Mouse (Mus musculus) liver, embryonic 12.5 days (tissue): ENCODE results near the gene Prkch. TPM values are rescaled to one million over a fixed set of nuclear protein-coding genes. Genes with fewer than 3 reads are reported as not detected.

Experiments used
- ATAC-seq: fragments of 200-750 bp; cut with Nextera tagmentation; 2 replicates; pipeline ENCODE4 v1.8.0; 2017; ENCODE audit warnings: moderate number of reproducible peaks, mild to moderate bottlenecking, moderate library complexity
- H3K27ac ChIP-seq: fragments of 300-500 bp; sonication (generic); 2 replicates; pipeline ENCODE4 v1.5.1; 2016; ENCODE audit warnings: mild to moderate bottlenecking
- H3K27me3 ChIP-seq: fragments of 300-500 bp; sonication (generic); replicated peaks from 2 replicates; pipeline ENCODE4 v1.6.1; 2016; ENCODE audit warnings: mild to moderate bottlenecking, moderate library complexity
- H3K36me3 ChIP-seq: fragments of 300-500 bp; sonication (generic); 2 replicates; pipeline ENCODE4 v1.6.1; 2016; ENCODE audit warnings: mild to moderate bottlenecking, moderate library complexity
- H3K4me1 ChIP-seq: fragments of 300-500 bp; sonication (generic); 2 replicates; pipeline ENCODE4 v1.6.1; 2016
- H3K4me2 ChIP-seq: fragments of 300-500 bp; sonication (generic); 2 replicates; pipeline ENCODE4 v1.6.1; 2016; ENCODE audit warnings: mild to moderate bottlenecking, moderate library complexity
- H3K4me3 ChIP-seq: fragments of 300-500 bp; sonication (generic); 2 replicates; pipeline ENCODE4 v1.5.1; 2016; ENCODE audit warnings: mild to moderate bottlenecking, moderate library complexity
- H3K9ac ChIP-seq: fragments of 300-500 bp; sonication (generic); 2 replicates; pipeline ENCODE4 v1.6.1; 2016; ENCODE audit warnings: mild to moderate bottlenecking, moderate library complexity
- H3K9me3 ChIP-seq: fragments of 300-500 bp; sonication (generic); replicated peaks from 2 replicates; pipeline ENCODE4 v1.6.1; 2016; ENCODE audit warnings: mild to moderate bottlenecking, moderate library complexity
- WGBS: fragments of 180-500 bp; shearing (Covaris S2); methylation state at CpG from one replicate; pipeline ENCODE4 v1.1.7; 2016; ENCODE audit not compliant: insufficient replicate concordance; 5-methylcytosine and 5-hydroxymethylcytosine counted together
- polyA plus RNA-seq: library from polyadenylated mRNA; unstranded; fragments of >200 nt; fragmentation: Nextera tagmentation; extraction: Ambion mirVana; gene quantifications from 2 replicates; pipeline ENCODE4 v1.2.1, GENCODE M21; 2016

The Prkch gene
- polyA plus RNA-seq, 1 experiment from 2014 or later, result 4.8 TPM

- ATAC-seq, result no peak
- H3K9me3 ChIP-seq, result no peaks in the 10 kb centered on the region
- peaks cover 5% of the 10 kb centered on the region for H3K4me1 ChIP-seq
- no peak overlapping the region for H3K4me3 ChIP-seq
- no peak overlapping the region for H3K4me2 ChIP-seq
- H3K27me3 ChIP-seq, result no peaks in the 10 kb centered on the region
- no peak overlapping the region for H3K27ac ChIP-seq
- H3K9ac ChIP-seq, result no peak overlapping the region
- WGBS, result 69% methylated on average over 7 of the region's 7 CpGs
- no peaks in the 10 kb centered on the region for H3K36me3 ChIP-seq
Measured at GRCm38 (mm10) chr12:73774793-73775385, 190.3 kb downstream of the Prkch start.

DNA sequence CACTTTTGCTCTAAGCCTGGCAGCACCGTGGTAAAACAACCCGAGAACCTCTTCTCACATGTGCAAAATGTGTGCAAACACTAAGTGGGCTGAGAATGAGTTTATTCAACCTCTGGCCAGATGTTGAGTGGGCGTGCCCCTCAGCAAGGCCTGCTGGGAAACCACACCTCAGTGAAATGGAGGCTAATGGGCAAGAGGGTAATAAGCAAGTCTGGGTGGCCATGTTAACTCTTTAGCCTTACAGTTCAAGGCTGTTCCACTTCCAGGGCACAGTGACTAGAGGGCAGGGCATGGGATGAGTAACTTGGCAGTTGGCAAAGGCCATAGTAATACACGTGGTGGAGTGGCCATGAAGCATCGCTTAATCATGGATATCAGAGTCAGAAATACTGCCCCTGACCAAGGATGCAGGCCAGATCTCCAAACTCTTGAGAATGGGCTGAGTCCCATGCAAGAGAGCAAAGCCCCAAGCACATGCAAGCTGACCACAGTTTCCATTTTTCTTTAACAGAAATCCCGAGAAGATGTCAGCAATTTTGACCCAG is 191.9 kb downstream of the Prkch start:
- no peak overlapping the region for H3K4me2 ChIP-seq
- no peak for ATAC-seq
- H3K9me3 ChIP-seq, result no peaks in the 10 kb centered on the region
- H3K9ac ChIP-seq, result no peak overlapping the region
- H3K4me1 ChIP-seq, result peaks cover 9% of the 10 kb centered on the region
- H3K36me3 ChIP-seq, result no peaks in the 10 kb centered on the region
- no peak overlapping the region for H3K4me3 ChIP-seq
- H3K27me3 ChIP-seq, result no peaks in the 10 kb centered on the region
- no peak overlapping the region for H3K27ac ChIP-seq
- WGBS, result 72% methylated on average over 6 of the region's 6 CpGs

DNA sequence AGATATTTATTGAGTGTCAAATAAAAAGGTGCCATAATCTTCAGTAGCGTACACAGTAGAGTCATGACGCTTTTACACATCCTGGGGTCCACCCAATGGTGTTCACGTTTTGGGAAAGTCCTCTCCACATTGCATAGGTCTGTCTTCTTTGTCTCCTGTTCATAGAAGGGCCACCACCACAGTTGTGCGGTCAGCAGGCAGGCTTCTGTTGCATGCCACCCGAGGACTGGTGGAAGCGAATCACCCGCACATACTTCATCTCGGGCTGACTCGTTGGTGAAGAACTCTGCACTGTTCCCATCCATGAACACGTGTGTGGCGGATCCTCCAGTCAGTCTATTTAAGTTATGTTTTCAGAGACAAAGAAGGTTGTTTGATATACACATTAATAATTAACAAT is 193.1 kb downstream of the Prkch start:
- Histone ChIP-seq H3K27ac (no peak overlapping the region), H3K4me2 (no peak overlapping the region), H3K4me3 (no peak overlapping the region), H3K36me3 (no peaks in the 10 kb centered on the region), H3K9ac (no peak overlapping the region), H3K4me1 (peaks cover 9% of the 10 kb centered on the region), H3K9me3 (no peaks in the 10 kb centered on the region), H3K27me3 (no peaks in the 10 kb centered on the region)
- 80% methylated on average over 11 of the region's 11 CpGs for WGBS
- ATAC-seq, result no peak

- Histone ChIP-seq H3K4me1 (peaks cover 9% of the 10 kb centered on the region), H3K4me3 (no peak overlapping the region), H3K9me3 (no peaks in the 10 kb centered on the region), H3K27ac (no peak overlapping the region), H3K9ac (no peak overlapping the region), H3K36me3 (no peaks in the 10 kb centered on the region), H3K4me2 (no peak overlapping the region), H3K27me3 (no peaks in the 10 kb centered on the region)
- peak; percentile 46; the same call in 1 of the 2 replicates for ATAC-seq
- 23% methylated on average over 13 of the region's 13 CpGs for WGBS
Measured at GRCm38 (mm10) chr12:73779332-73780231, 195.0 kb downstream of the Prkch start.

DNA sequence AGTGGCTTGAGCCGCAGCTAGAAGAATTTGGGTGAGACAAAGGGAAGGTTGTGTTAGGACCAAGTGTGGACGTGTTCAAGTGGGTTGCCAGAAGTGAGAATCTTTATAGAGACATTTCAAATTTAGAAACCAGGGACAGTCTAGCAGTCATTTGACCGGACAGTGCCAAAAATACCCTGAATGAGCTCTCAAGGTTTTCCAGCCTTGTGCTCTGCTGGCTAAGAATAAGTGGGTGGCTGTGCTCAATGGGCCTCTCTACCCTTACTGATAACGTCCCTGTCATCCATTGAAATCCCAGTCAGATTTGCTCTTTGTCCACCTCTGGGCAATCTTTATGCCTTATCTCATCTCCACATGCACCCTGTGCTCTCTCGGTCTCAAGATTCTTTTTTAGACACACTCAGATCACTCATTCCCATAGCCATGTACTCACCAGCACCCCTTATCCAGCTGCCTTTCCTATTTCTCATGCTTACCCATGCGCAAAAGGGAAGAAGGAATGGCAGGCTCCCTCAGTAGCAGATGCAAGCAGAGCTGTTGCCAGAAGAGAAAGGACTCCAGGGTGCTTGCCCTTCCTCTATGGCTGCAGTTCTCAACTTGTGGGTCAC is 196.9 kb downstream of the Prkch start:
- Histone ChIP-seq H3K4me1 (peaks cover 9% of the 10 kb centered on the region), H3K27me3 (no peaks in the 10 kb centered on the region), H3K9ac (no peak overlapping the region), H3K4me2 (no peak overlapping the region), H3K36me3 (no peaks in the 10 kb centered on the region), H3K4me3 (no peak overlapping the region), H3K9me3 (no peaks in the 10 kb centered on the region), H3K27ac (no peak overlapping the region)
- ATAC-seq, result no peak
- WGBS, result 67% methylated on average over 6 of the region's 6 CpGs

DNA sequence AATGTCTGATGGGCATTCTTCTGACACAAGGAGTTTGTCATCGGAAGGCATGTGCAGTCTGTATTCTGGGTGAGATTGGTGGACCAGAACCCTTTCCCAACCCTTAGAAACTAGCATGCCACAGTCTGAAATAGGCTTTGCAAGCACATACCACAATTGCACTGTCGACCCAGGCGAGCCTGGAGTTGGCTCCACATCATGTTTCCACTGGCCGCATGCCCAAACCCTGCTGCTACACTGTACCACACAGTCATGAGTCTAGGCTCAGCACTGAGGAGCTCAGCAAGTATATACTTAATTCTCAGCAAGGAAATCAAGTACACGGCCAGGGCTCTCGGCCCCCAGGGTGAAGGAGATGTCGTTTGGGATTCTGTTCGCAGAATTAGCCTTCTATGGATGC is 202.3 kb downstream of the Prkch start:
- ATAC-seq, result no peak
- no peaks in the 10 kb centered on the region for H3K36me3 ChIP-seq

DNA sequence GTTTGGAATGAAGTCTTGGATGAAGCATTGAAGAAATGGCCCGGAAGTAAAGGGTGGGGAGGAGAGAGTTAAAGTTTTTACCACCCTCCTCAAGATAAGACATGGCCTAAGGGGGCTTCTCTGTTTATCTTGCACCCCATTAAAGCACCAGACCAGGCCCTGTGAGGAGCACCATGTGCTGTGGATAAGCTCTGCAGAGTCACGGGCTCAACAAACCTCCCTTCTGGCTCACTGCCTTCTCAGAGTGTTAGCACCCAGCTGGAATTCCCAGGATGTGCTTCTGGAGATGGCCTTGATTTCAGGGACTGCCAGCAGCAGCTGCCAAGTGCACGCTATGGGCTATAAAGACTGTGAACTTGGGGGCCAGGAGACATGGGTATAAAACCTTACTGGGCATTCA is 204.3 kb downstream of the Prkch start:
- Histone ChIP-seq H3K9ac (no peak overlapping the region), H3K36me3 (no peaks in the 10 kb centered on the region), H3K27me3 (peaks cover 4% of the 10 kb centered on the region; the same call in 1 of the 2 replicates), H3K4me1 (peaks cover 7% of the 10 kb centered on the region; the same call in 1 of the 2 replicates), H3K9me3 (no peaks in the 10 kb centered on the region), H3K4me3 (no peak overlapping the region), H3K4me2 (no peak overlapping the region), H3K27ac (no peak overlapping the region)
- no peak for ATAC-seq
- WGBS, result 37% methylated on average over 3 of the region's 3 CpGs

More for the DNA sequence above, 202.3 kb downstream of the Prkch start:
- Histone ChIP-seq H3K4me1 (peaks cover 7% of the 10 kb centered on the region; the same call in 1 of the 2 replicates), H3K4me3 (no peak overlapping the region), H3K9ac (no peak overlapping the region), H3K27ac (no peak overlapping the region), H3K4me2 (no peak overlapping the region), H3K27me3 (peaks cover 4% of the 10 kb centered on the region; the same call in 1 of the 2 replicates), H3K9me3 (no peaks in the 10 kb centered on the region)
- 79% methylated on average over 8 of the region's 8 CpGs for WGBS

GRCm38 (mm10) chr12:73790571-73791108 is 206.0 kb downstream of the Prkch start:
- Histone ChIP-seq H3K4me2 (no peak overlapping the region), H3K9ac (no peak overlapping the region), H3K36me3 (no peaks in the 10 kb centered on the region), H3K9me3 (no peaks in the 10 kb centered on the region), H3K27me3 (peaks cover 10% of the 10 kb centered on the region; the same call in 1 of the 2 replicates), H3K27ac (no peak overlapping the region), H3K4me1 (peaks cover 13% of the 10 kb centered on the region; the same call in 1 of the 2 replicates), H3K4me3 (no peak overlapping the region)
- ATAC-seq, result no peak
- 37% methylated on average over 5 of the region's 5 CpGs for WGBS

GRCm38 (mm10) chr12:73793216-73793615 is 208.6 kb downstream of the Prkch start:
- Histone ChIP-seq H3K27me3 (peaks cover 10% of the 10 kb centered on the region; the same call in 1 of the 2 replicates), H3K4me3 (no peak overlapping the region), H3K9me3 (no peaks in the 10 kb centered on the region), H3K4me1 (peaks cover 13% of the 10 kb centered on the region; the same call in 1 of the 2 replicates), H3K9ac (no peak overlapping the region), H3K4me2 (no peak overlapping the region), H3K27ac (no peak overlapping the region), H3K36me3 (no peaks in the 10 kb centered on the region)
- ATAC-seq, result no peak
- 58% methylated on average over 13 of the region's 13 CpGs for WGBS

DNA sequence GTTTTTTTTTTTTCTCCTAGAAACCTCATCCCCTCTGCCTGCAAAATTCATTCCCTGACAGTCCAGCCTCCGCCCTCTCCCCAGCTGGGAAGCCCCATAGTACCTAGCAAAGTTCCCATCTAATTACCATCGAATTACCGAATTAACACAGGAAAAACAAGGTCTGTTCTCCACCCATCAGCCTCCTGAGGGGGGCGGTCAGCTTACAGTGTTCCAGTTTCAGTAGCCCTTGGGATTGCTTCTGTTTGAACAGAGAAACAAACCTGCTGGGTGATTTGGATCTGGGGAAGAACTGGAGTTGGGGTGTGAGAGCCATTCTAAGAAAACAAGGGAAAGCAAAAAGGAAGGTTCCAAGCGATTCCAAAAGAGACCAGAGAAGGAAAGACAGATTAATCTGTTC is 209.1 kb downstream of the Prkch start:
- Histone ChIP-seq H3K4me1 (peaks cover 12% of the 10 kb centered on the region; the same call in 1 of the 2 replicates), H3K9me3 (no peaks in the 10 kb centered on the region), H3K27ac (no peak overlapping the region), H3K4me2 (peak overlapping the region; percentile 25; the same call in 1 of the 2 replicates), H3K27me3 (peaks cover 10% of the 10 kb centered on the region; the same call in 1 of the 2 replicates), H3K9ac (no peak overlapping the region), H3K4me3 (no peak overlapping the region), H3K36me3 (no peaks in the 10 kb centered on the region)
- WGBS, result 21% methylated on average over 5 of the region's 5 CpGs
- no peak for ATAC-seq

DNA sequence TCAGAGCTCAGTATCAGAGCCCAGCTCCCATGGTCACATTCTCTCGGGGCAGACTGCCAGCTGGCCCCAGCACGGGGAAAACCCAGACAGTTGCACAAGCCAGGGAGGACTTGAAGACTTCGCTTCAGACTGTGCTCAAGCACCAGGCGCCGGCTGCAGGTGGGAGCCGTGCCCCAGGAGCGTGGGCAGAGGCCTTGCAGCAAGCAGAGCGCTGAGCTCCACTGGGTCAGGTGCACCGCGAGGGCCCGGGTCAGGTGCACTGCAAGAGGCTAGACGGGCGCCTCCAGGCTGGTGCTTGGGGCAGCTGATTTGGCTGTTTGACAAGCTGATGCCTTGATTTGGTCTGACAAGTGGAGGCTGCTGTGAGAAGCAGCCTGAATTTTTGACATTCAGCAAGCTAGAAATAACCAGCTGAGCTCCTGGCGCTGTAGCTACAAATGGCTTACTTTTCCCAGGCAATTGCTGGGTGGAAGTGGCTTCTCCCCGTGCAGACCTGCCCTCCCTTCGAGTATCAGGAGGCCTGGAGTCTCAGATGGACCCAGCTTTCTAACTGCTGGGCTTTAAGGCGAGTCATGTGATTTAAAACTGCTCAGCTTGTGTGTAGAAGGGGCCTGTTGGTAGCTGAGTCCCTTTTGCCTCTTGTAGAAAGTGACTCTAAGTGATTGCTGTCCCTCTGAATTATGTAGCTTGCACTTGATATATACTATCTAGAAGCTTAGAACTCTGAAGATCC is 209.7 kb downstream of the Prkch start:
- Histone ChIP-seq H3K4me2 (peak overlapping the region; percentile 25; the same call in 1 of the 2 replicates), H3K36me3 (no peaks in the 10 kb centered on the region), H3K27me3 (peaks cover 10% of the 10 kb centered on the region; the same call in 1 of the 2 replicates), H3K27ac (no peak overlapping the region), H3K4me3 (no peak overlapping the region), H3K9ac (no peak overlapping the region), H3K9me3 (no peaks in the 10 kb centered on the region), H3K4me1 (peaks cover 10% of the 10 kb centered on the region; the same call in 1 of the 2 replicates)
- 33% methylated on average over 17 of the region's 17 CpGs for WGBS
- no peak for ATAC-seq
